Mouse (Mus musculus): ENCODE results near the gene Snx3. TPM values are rescaled to one million over a fixed set of nuclear protein-coding genes. Genes with fewer than 3 reads are reported as not detected.

Gene Snx3
- polyA plus RNA-seq, 1 experiment = 320 TPM

DNA sequence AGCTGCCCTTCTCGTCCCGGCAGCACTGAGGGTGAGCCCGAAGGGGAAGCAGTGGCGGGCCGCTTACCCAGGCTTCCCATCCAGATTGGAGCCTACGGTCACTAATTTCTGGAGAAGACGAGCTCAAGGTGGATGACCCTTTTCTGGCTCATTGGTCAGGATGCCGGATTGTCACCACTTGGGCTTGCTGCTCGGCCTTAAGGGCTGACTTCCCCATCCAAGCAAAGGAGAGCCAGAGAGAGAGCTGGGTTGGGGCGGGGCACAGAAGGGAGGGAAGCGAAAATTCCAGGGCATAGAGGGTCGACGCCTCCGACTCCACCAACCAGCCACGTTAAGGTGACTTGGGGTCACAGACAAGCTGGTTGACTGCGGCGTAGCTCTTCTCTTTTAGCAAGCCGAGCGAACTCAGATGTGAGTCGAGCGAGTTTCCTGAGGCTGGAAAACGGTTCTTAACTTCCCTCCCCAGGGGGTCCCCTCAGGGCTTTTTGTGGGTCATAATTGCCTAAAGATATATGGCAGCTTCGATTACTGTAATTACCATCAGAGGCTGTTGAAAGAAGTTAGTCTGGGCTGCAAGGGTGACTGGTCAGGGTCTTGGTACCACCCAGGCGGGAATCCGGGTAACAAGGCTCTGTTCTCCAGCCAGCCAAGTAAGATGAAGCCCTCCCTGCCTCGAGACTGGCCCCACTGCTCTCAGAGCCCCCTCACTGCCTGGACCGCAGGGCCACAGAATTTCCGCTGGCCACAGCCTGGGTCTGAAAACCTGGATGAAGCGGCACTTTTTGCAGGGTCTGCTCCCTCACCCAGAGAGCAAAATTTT is 78.5 kb downstream of the Snx3 start:
- no peak for TF ChIP-seq GATA1 (IDR thresholded peaks at IDR 0.05; ENCODE audit: low read length)

DNA sequence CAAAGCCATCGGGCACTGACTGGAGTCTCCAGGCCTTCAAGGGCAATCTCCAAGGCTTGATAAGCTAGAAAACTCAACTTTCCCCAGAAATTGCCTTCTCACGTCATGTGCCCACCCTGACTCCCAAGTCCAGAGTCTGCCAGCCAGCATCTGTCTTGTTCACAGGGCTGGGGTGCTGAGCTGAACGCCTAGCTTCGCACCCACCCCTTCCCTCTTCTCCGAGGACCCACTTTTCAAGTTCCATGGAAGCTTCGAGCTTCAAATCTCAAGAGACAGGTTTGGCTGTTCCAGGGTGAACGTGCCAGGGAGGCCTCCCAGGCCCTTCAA is 79.1 kb downstream of the Snx3 start:
- TF ChIP-seq GATA1 (IDR thresholded peaks at IDR 0.05; ENCODE audit: low read length) = no peak

DNA sequence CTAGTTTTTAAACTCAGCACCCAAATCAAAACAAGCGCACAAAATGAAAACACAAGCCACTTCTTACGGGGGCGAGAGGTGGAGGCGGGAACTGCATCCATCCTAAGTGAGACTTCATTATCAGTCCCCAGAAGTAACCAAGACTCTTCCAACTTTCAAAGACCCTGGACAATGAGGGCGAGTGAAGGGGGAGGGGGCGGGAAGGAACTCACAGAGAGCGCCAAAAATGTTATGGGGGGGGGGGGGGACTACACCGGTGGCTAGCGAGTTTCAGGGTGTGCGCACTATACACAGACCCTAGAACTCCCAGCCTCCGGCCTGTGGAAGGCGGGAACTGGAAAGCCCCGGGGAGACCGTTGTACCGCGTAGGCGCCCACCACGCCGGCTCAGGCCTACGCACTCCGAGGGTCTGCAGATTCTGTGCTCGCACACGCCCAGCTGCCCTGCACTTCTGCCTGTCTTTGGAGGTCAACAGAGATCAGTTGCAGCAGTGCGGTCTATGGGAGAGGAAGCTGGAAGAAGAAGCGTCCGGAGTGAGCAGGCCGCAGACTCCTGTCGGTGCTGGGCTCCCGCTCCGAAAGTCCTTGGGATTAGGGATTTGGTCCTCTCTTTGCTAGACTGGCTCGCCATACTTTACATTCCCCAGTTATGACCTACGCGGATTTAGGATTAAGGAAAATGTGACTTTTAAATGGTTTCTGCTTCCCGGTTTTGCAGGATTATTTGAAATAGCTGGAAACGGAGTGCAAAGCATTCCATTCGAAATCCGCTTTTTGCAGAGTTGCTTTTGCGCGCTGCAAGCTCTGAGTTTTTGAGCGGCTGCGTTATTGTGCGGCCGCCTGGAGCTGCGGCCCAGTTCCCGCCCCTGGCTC is 80.1 kb downstream of the Snx3 start:
- TF ChIP-seq GATA1 (IDR thresholded peaks at IDR 0.05; ENCODE audit: low read length) = no peak

DNA sequence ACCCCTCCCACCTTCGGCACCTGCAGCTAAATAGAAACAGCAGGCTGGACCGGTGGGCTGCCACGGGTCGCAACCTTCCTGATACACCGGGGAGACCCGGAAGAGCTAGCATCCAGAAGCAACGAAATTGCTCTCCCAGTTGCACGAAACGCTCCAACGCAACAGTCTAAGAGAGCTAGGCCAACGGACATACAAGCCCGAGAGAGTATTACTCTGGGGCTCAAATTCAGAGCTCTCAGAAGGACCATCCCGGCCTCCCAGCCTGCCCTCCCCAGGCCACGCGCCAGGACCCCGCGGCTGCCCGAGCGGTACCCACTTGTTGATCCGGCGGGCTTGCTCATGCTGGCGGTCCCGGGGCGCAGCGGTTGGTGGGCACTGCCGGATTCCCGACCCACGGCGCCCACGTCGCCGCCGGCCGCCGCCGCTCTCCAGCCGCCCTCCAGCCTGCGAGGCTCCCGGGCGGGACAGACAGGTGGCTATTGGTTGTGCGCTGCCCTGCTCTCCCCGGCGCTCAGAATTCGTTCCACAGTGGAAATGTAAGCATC is 80.8 kb downstream of the Snx3 start:
- TF ChIP-seq GATA1 (IDR thresholded peaks at IDR 0.05; ENCODE audit: low read length) = no peak

DNA sequence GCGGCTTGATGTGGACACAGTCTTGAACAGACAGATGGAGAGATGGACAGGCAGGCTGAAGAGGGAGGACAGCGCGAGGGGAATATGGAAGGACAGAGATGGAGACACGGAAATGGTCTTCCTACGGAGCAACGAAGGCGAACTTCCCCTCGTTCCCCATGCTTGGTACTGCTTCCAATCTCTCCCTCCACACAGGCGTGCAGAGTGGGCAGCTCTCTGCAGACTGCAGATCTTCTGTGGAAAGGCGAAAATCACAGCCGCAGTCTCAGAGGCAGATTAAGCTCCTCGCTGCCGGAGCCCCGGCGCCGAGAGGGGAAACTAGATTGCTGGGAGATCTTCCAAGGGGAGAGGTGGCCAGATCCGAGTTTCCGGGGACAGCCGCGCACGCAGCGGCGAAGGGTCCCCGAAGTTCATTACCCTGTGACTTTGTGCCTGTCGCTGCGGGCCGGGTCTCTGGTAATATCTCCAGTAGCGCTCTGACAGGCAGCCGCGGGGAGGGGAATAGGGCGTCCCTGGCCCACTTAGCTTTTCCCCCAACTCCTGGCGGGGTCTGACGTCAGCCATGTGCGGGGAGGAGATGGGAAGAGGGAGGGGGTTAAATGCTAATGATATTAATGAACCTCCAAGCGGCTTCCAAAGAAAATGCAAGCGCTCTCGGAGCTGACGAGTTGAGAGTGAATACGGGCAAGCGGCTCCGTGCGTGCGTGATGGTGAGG is 81.5 kb downstream of the Snx3 start, which contains the start of the genes Nr2e1 and Ostm1:
Gene Nr2e1, minus strand, starts transcription at position 476 of the 716 bp plus-strand sequence.
Gene Ostm1, plus strand, starts transcription at position 666 of the 716 bp plus-strand sequence.
- TF ChIP-seq GATA1 (IDR thresholded peaks at IDR 0.05; ENCODE audit: low read length) = no peak

DNA sequence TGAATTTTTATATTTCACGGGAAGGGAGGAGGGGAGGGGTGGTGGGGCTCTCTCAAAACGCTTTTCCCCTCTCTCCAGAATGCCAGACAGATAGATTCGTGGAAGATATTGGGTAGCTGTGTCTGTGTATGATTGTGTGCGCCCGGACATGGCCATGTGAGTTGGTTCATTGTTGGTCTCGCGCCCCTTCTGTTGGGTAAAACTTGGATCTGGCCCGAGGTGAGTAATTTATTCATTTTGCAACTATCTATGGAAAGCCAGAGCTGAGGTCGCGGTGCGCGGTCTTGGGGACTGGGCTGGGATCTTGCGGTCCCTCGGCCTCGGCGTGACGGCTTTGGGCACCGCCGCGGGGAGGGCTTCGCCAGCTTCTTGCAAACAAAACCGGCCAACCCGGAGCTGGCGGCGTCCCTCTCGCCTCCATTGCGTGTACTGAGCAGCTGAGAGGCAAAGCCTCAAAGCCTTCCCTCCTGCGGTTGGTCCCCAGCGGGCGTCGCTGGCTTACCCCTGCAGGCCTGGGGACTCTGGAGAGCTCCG is 82.1 kb downstream of the Snx3 start:
- TF ChIP-seq GATA1 (IDR thresholded peaks at IDR 0.05; ENCODE audit: low read length) = no peak

DNA sequence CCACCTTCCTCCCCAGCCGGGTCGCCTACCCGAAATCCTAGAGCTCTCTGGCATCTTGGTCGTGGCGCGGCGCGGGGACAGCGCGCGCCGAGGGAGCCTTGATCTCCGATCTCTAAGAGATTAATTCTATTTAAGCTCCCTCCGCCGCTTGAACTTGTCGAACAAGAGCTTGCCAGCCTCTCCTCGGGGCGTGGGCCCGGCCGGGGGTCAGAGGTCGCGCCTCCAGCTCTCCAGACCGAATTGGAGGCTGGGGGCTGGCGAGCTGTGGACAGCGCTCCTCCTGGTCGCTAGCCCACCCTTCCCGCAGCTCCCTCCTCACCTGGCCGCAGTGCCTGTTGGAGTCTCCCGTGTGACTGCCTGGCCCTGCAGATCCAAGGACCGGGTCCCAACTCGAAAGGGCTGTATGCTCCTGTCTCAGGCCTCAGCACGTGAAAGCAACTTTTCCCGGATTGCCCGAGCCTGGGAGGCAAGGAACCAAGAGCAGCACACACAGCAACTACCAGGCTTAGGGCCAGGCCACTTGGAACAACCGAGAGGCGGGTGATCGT is 82.7 kb downstream of the Snx3 start:
- TF ChIP-seq GATA1 (IDR thresholded peaks at IDR 0.05; ENCODE audit: low read length) = no peak

Other genes starting within 250 kb of the Snx3 start
- 72.5 and 99.0 TPM in 2 replicates for gene Foxo3, start 225.3 kb upstream of the Snx3 start, polyA plus RNA-seq (2012)
- 5.9 and 6.5 TPM in 2 replicates for gene Afg1l, start 23.5 kb upstream of the Snx3 start, polyA plus RNA-seq (2012)
- gene Nr2e1, start 81.6 kb downstream of the Snx3 start, polyA plus RNA-seq (2012) = not detected in 2 replicates
- gene Ostm1, start 81.8 kb downstream of the Snx3 start, polyA plus RNA-seq (2012) = 5.2 and 5.8 TPM in 2 replicates